Comparison of ENCODE assay signal across 25 mouse cellular contexts in genomic region chr10:96909661-96910315, GRCm38 (mm10).
DNase-seq lines count a peak whose midpoint lies in the region; ATAC-seq lines count a peak whose summit lies in the region.
"Had no signal": no experiment of that assay in that cellular context is flagged by ENCODE, and none has a peak within 500 bp of the region (broad histone marks: within the 10 kb centered on the region; RNA-seq: fewer than 3 reads in every experiment).

No protein-coding gene starts in this region.

- no peak overlapping the region for H3K4me3 ChIP-seq in liver, embryonic 11.5 days (ENCODE audit: low read depth, low read length)
- H3K4me3 ChIP-seq: embryonic facial prominence, embryonic 12.5 days; forebrain, embryonic 15.5 days; heart, embryonic 13.5 days; hindbrain, embryonic 13.5 days; limb, embryonic 12.5 days; lung, embryonic 15.5 days; midbrain, embryonic 13.5 days; neural tube, embryonic 13.5 days; stomach, embryonic 15.5 days had no signal

- H3K27me3 ChIP-seq in splenic B cell, adult 2 months (ENCODE audit: control insufficient read depth, insufficient read depth, low read length, poor library complexity, severe bottlenecking): no peaks in the 10 kb centered on the region
- H3K27me3 ChIP-seq in liver, embryonic 11.5 days (replicated peaks; ENCODE audit: control insufficient read depth, insufficient read depth, low read length): no peaks in the 10 kb centered on the region
- H3K27me3 ChIP-seq: embryonic facial prominence, embryonic 12.5 days; forebrain, embryonic 15.5 days; heart, embryonic 13.5 days; hindbrain, embryonic 13.5 days; limb, embryonic 12.5 days; lung, embryonic 15.5 days; midbrain, embryonic 13.5 days; neural tube, embryonic 13.5 days; stomach, embryonic 15.5 days had no signal

- WGBS in liver, embryonic 11.5 days: 50% methylated on average over 1 of the region's 1 CpGs

- H3K4me2 ChIP-seq in liver, embryonic 11.5 days: no peak overlapping the region
- H3K4me2 ChIP-seq: embryonic facial prominence, embryonic 12.5 days; forebrain, embryonic 15.5 days; heart, embryonic 13.5 days; hindbrain, embryonic 13.5 days; limb, embryonic 12.5 days; lung, embryonic 15.5 days; midbrain, embryonic 13.5 days; neural tube, embryonic 13.5 days; stomach, embryonic 15.5 days had no signal

- H3K9me3 ChIP-seq in liver, embryonic 11.5 days (ENCODE audit: control insufficient read depth, low read length): peaks cover 3% of the 10 kb centered on the region; the same call in 1 of the 2 replicates
- H3K9me3 ChIP-seq: forebrain, embryonic 15.5 days; stomach, embryonic 15.5 days had no signal

- peak; percentile 13 to 62 for DNase-seq in adrenal gland, adult (ENCODE audit: inconsistent age in 2 of 2, low spot score in 1 of 2)
- no peak for DNase-seq in adrenal gland, postnatal 10 days
- peak; percentile 14 for DNase-seq in MN1 (ENCODE audit: low spot score)
- DNase-seq in splenic B cell, adult 2 months (ENCODE audit: low read depth, low spot score): peak; percentile 37
- DNase-seq in liver, embryonic 11.5 days (ENCODE audit: low spot score): no peak
- no peak for DNase-seq in urinary bladder, postnatal 14 days (ENCODE audit: low spot score)
- DNase-seq: adrenal gland, postnatal 25 days; cerebellum, adult 9-10 months; cerebellum, postnatal 36 days; embryo, embryonic 11 days; heart, postnatal 14 days; kidney, adult 8-10 months; kidney, postnatal 14 days had no signal

- H3K4me1 ChIP-seq in liver, embryonic 11.5 days (replicated peaks; ENCODE audit: control insufficient read depth, insufficient read depth, low read length): no peaks in the 10 kb centered on the region
- H3K4me1 ChIP-seq: embryonic facial prominence, embryonic 12.5 days; forebrain, embryonic 15.5 days; hindbrain, embryonic 13.5 days; limb, embryonic 12.5 days; lung, embryonic 15.5 days; midbrain, embryonic 13.5 days; neural tube, embryonic 13.5 days; stomach, embryonic 15.5 days had no signal

- peak; percentile 52; the same call in 1 of the 2 replicates for ATAC-seq in common myeloid progenitor, adult 5-6 weeks (replicated peaks; ENCODE audit: low read depth, poor library complexity, severe bottlenecking)
- no peak for ATAC-seq in liver, embryonic 11.5 days (replicated peaks; ENCODE audit: low FRiP score)
- ATAC-seq: activated CD4-positive, CD25-positive, alpha-beta regulatory T cell, adult 4 months; forebrain, embryonic 15.5 days; intestine, embryonic 16.5 days; midbrain, embryonic 13.5 days had no signal

- H3K9ac ChIP-seq in liver, embryonic 11.5 days (ENCODE audit: low read depth, low read length): no peak overlapping the region
- H3K9ac ChIP-seq: embryonic facial prominence, embryonic 12.5 days; forebrain, embryonic 15.5 days; heart, embryonic 13.5 days; hindbrain, embryonic 13.5 days; limb, embryonic 12.5 days; lung, embryonic 15.5 days; midbrain, embryonic 13.5 days; neural tube, embryonic 13.5 days; stomach, embryonic 15.5 days had no signal

- H3K36me3 ChIP-seq in splenic B cell, adult 2 months (ENCODE audit: control insufficient read depth, insufficient read depth, low read length, poor library complexity, severe bottlenecking): no peaks in the 10 kb centered on the region
- H3K36me3 ChIP-seq in liver, embryonic 11.5 days (ENCODE audit: control insufficient read depth, insufficient read depth, low read length): no peaks in the 10 kb centered on the region
- H3K36me3 ChIP-seq: embryonic facial prominence, embryonic 12.5 days; forebrain, embryonic 15.5 days; heart, embryonic 13.5 days; limb, embryonic 12.5 days; lung, embryonic 15.5 days; neural tube, embryonic 13.5 days; stomach, embryonic 15.5 days had no signal

- H3K27ac ChIP-seq in liver, embryonic 11.5 days (ENCODE audit: low read depth, low read length): no peak overlapping the region
- H3K27ac ChIP-seq: embryonic facial prominence, embryonic 12.5 days; forebrain, embryonic 15.5 days; heart, embryonic 13.5 days; hindbrain, embryonic 13.5 days; limb, embryonic 12.5 days; lung, embryonic 15.5 days; midbrain, embryonic 13.5 days; neural tube, embryonic 13.5 days; stomach, embryonic 15.5 days had no signal

Comparison
In these comparisons a context has a peak if more than half of its experiments do, and no peak if none do; other contexts are left out.
1. DNase-seq: peak in adrenal gland, adult (2 of 2), MN1 (single experiment) and splenic B cell, adult 2 months (single experiment); none in adrenal gland, postnatal 10 days (single experiment), liver, embryonic 11.5 days (single experiment) and urinary bladder, postnatal 14 days (single experiment).